Mouse (Mus musculus): ENCODE data around the gene Idnk.

The Idnk gene

GRCm38 (mm10) chr13:58147760-58148159 is 9.7 kb upstream of the Idnk start:
- no peak for DNase-seq

DNA sequence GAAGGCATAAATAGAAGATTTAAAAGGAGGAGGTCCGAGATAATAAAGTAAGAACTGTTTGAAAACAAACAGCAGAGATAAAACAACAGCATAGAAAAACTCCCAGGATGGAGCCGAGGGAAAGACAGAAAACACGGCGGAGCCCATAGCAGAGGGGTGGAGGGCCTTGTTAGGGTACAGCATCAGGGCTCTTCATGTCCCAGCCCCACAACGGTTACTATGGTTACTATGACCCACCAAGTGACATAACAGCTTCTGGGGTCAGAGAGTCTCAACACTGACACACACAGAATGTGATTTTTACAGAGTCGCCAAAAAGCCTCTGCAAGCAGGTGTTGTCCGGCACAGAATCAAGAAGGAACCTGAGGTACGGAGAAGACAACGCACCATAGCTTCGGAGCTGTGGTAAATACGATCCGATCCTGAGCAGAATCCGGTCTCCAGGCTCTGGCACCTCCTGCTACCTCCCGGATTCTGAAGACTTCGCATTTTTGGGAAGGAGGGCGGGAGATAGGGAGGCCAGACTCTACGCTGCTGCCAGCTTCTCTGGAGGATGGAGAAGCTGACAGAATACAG is 9.1 kb upstream of the Idnk start:
- DNase-seq, result no peak

- peak; percentile 31 to 47 for DNase-seq
Observed at GRCm38 (mm10) chr13:58149033-58149558, 8.4 kb upstream of the Idnk start.

DNA sequence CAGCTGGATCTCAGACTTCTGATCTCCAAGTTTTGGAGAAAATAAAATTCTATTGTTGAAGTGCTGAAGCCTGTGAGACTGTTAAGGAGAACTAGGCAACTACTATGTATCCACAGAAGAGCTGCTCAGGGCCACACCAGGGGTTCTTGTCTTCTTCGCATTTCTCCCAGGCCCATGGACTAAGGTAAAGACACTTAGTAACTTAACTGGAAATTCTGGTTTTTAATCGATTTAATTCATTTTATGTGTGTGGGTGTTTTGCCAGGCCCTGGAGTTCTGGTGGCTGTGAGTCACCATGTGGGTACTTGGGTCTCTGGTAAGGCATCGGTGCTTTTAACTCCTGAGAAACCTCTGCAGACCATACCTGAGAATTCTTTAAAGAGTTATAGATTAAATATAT is 7.8 kb upstream of the Idnk start:
- DNase-seq, result no peak

- DNase-seq, result no peak
Observed at GRCm38 (mm10) chr13:58150442-58150841, 7.0 kb upstream of the Idnk start.

DNA sequence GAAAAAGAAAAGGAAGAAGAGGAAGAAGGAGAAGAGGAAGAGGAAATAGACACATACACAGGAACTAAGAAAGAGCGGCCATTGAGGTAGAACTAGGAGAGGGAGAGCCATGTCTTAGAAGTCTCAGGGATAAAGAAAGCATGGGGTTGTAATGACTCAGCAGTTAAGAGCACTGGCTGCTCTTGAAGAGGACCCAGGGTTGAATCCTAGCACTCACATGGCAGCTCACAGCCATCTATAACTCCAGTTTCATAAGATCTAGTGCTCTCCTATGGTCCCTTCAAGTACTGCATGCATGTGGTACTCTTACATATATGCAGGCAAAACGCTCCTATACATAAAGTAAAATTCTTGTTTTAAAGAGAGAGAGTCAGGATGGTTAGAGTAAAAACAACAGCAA is 1.4 kb upstream of the Idnk start:
- DNase-seq, result no peak

DNA sequence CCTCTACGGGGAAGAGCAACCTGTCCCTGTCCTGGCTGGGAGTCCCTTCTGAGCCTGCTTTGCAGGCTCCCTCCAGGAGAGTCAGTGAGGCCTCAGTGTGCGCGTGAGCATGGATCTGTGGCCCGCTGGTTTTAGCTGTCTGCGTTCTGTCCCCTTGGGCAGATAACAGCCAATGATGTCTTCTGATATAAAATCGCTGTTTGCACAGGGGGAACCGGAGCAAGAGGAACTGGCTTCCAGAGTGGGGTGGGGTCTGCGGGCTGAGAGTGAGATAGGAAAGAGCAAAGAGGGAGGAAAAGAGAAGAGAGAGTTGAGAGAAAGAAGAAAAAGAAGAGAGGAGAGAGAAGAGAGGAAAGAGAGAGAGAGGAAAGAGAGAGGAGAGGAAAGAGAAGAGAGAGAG is 413 bp upstream of the Idnk start:
- no peak for DNase-seq

GRCm38 (mm10) chr13:58158099-58158912 is 857 bp downstream of the Idnk start:
- peak; percentile 84 to 88 for DNase-seq

DNA sequence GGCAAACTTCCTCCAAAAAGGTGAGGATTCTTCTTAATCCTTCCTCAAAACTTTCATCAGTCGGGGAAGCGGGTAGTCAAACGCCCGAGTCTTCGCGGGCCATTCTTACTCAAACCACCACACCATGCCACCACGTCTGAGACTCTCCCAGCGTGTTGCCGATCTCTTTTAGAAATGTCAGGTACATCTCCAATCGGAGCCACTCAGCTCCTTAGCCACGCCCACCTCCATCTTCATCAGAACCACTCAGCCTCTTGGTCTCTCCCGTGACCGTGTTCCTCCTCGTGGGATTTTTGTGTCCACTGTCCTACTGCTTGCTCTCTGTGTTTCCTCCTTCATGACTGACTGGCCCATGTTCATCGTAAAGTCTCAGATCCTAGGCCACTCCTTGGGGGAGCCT is 3.3 kb downstream of the Idnk start:
- DNase-seq, result no peak

DNA sequence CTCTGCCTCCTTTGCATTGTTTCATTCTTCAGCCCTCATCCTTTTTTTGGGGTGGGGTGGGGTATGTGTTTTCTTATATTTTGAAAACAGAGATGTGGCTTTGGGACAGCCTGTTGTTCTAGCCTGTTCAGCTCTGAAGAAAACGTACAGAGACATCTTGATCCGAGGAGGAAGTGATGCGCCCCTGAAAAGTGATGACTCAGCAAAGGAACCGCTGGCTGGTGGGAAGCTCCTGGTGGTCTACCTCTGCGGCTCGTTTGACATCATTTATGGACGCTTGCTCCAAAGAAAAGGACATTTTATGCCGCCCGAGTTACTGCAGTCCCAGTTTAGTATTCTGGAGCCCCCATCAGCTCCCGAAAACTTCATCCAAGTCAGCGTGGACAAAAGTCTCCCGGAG is 5.9 kb downstream of the Idnk start:
- DNase-seq, result no peak

DNA sequence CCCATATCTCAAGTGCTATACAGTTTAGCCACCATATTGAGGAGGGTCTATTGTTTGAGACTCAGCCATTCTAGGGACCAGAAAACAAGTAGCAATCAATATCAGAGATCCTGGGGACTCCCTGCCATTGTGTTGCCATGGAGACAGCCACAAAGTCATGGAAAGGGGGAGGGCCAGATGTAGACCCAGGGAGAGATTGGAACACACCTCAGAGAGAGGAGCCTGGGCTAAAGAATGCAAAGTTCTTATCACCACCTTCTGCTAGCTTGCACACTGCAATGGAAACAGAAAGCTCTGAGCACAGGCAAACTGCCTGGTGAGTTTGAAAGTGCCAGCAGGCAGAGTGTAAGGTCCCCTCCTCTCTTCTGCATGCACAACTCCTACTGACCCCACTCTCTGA is 10.7 kb downstream of the Idnk start:
- no peak for DNase-seq

DNA sequence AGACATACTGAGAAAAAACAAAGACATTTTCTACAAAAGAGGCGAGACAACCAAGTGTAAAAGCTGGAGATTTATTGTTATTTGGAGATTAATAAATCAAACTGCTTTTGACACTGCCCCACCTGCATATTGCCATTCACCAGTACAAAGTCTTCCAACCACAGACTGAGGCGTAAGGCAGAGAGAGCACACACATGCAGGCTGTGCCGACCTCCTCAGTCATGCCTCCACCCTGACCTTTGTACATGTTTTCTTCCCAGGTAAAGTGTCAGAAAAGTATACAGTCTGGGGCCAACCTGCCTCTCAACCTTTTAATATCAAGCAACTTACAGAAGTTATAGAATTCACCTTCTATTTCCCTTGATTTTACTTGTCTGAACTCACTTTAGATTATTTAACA is 18.7 kb downstream of the Idnk start:
- no peak for DNase-seq

- peak; percentile 95 to 98 for DNase-seq
Observed at GRCm38 (mm10) chr13:58177511-58178208, 20.2 kb downstream of the Idnk start.

GRCm38 (mm10) chr13:58181607-58182551 is 24.4 kb downstream of the Idnk start:
- DNase-seq, result no peak

- DNase-seq, result no peak
Observed at GRCm38 (mm10) chr13:58184111-58184510, 26.7 kb downstream of the Idnk start.

GRCm38 (mm10) chr13:58186281-58186680 is 28.8 kb downstream of the Idnk start:
- no peak for DNase-seq

DNA sequence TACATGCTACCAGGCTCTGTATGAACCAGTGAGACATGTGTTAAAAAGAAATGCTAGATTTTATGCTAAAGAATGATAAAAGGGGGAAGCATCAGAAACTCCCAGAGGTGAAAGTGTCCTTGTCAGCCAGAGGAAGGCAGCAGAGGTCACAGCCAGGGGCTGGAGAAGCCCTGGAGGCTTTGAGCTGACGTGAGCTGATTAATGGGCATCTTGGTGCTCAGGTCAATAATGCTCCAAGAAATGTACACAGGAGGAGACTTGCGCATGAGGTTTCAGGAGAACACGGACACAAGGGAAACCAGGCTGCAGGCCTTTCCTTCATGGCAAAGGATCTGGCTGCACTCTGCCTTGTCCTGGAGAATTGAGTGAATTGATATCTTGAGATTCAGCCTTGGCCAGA is 30.3 kb downstream of the Idnk start:
- DNase-seq, result no peak

GRCm38 (mm10) chr13:58188412-58188811 is 31.0 kb downstream of the Idnk start:
- DNase-seq, result peak; percentile 81 to 86

DNA sequence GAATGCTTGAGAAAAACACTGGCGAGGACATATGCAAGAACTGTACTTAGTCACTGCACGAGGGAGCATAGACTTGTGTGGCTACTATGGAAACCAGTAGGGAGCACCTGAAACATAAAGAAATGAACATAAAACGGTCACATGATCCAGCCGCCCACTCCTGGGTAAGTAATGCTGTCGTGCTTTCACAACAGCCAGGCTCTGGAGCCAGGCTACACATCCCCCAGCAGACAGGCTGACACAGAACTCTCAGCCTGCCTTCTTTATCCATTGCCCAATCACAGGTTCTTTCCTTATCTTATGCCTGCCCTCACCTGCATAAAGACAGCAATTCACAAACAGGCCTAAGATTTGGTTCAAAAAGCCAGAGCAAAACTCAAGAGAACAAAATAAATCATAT is 32.0 kb downstream of the Idnk start:
- no peak for DNase-seq

DNA sequence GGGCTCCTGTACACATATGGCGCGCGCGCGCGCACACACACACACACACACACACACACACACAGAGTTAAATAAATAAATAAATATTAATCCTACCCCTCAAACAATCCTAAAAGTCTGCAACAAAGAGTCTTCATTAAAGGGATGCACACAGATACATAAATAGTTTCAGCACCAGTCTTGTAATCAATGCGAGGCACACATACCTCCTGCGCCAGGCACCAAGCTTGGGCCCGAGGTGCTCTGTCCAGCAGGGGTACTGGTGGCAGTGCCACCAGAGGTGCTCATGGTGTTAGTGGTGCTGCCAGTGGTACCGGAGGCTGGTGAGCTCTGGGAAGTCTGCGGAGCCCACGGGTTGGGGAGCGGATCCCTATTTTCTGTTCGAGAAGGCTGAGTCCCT is 34.1 kb downstream of the Idnk start:
- DNase-seq, result no peak

DNA sequence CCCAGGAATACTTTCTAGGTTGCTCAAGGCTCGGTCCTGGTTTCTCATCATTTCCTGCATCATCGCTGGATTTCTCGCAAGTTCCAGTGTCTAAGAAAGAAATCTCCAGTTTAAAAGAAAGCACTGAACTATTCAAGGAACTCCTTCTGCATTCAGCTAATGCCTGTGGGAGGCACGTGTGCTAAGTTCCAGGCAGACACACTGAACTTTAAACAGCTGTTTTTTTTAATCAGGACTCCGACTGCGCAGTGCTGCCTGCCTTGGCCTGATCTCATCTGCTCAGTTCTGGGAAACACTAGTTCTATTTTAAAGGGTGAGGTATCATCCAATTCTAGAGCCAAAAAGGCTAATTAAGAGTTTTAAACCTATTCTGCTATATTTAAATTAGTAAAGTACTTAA is 34.7 kb downstream of the Idnk start:
- no peak for DNase-seq

- no peak for DNase-seq
Observed at GRCm38 (mm10) chr13:58193221-58193620, 35.8 kb downstream of the Idnk start.

DNA sequence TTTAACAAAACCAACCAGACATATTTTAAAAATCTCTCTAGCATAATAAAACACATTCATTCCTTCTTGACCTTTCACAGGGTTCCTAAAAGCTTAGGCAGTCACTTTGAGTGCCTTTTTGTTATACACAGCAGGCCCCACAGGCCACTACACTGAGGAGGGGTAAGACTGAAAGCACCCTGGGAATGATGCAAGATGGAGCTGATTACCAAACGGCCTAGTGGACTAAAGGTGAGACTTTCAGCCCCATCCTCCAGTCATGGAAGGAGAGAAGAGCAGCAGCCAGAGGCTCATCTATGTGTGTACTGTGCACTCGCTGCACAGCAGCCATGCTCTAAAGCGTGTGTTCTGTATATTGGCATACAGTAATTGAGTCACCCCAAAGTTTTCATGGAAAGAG is 37.5 kb downstream of the Idnk start:
- no peak for DNase-seq
